Mouse (Mus musculus) liver, embryonic 15.5 days (tissue): ENCODE measurements around the gene Gng2. TPM values are rescaled to one million over a fixed set of nuclear protein-coding genes. Genes with fewer than 3 reads are reported as not detected.

ENCODE experiments used
- ATAC-seq: fragments of 200-750 bp; cut with Nextera tagmentation; 2 replicates; pipeline ENCODE4 v1.8.0; 2017; ENCODE audit warnings: moderate number of reproducible peaks, mild to moderate bottlenecking, moderate library complexity; ENCODE audit not compliant: insufficient read depth
- H3K27ac ChIP-seq: fragments of 300-500 bp; sonication (generic); replicated peaks from 2 replicates; pipeline ENCODE4 v1.5.1; 2015; ENCODE audit warnings: mild to moderate bottlenecking, inconsistent platforms
- H3K27me3 ChIP-seq: fragments of 300-500 bp; sonication (generic); 2 replicates; pipeline ENCODE4 v1.6.1; 2015; ENCODE audit warnings: mild to moderate bottlenecking, inconsistent platforms
- H3K36me3 ChIP-seq: fragments of 300-500 bp; sonication (generic); replicated peaks from 2 replicates; pipeline ENCODE4 v1.6.1; 2015; ENCODE audit warnings: moderate library complexity, mild to moderate bottlenecking, inconsistent platforms
- H3K4me1 ChIP-seq: fragments of 300-500 bp; sonication (generic); replicated peaks from 2 replicates; pipeline ENCODE4 v1.6.1; 2015; ENCODE audit warnings: inconsistent platforms
- H3K4me2 ChIP-seq: fragments of 300-500 bp; sonication (generic); 2 replicates; pipeline ENCODE4 v1.6.1; 2015; ENCODE audit warnings: moderate library complexity, mild to moderate bottlenecking, inconsistent platforms
- H3K4me3 ChIP-seq: fragments of 300-500 bp; sonication (generic); replicated peaks from 2 replicates; pipeline ENCODE4 v1.5.1; 2015; ENCODE audit warnings: mild to moderate bottlenecking, inconsistent platforms
- H3K9ac ChIP-seq: fragments of 300-500 bp; sonication (generic); 2 replicates; pipeline ENCODE4 v1.6.1; 2015; ENCODE audit warnings: moderate library complexity, mild to moderate bottlenecking, inconsistent platforms
- H3K9me3 ChIP-seq: fragments of 300-500 bp; sonication (generic); replicated peaks from 2 replicates; pipeline ENCODE4 v1.6.1; 2016; ENCODE audit warnings: inconsistent platforms
- WGBS: fragments of 180-500 bp; shearing (Covaris S2); methylation state at CpG from one replicate; pipeline ENCODE4 v1.1.7; 2015; ENCODE audit warnings: mixed read lengths; ENCODE audit not compliant: insufficient replicate concordance; 5-methylcytosine and 5-hydroxymethylcytosine counted together
- polyA plus RNA-seq: library from polyadenylated mRNA; unstranded; fragments of >200 nt; fragmentation: Nextera tagmentation; extraction: Ambion mirVana; gene quantifications from 2 replicates; pipeline ENCODE4 v1.2.1, GENCODE M21; 2015

Gng2 gene
- 8.1 and 9.8 TPM in 2 replicates for polyA plus RNA-seq

DNA sequence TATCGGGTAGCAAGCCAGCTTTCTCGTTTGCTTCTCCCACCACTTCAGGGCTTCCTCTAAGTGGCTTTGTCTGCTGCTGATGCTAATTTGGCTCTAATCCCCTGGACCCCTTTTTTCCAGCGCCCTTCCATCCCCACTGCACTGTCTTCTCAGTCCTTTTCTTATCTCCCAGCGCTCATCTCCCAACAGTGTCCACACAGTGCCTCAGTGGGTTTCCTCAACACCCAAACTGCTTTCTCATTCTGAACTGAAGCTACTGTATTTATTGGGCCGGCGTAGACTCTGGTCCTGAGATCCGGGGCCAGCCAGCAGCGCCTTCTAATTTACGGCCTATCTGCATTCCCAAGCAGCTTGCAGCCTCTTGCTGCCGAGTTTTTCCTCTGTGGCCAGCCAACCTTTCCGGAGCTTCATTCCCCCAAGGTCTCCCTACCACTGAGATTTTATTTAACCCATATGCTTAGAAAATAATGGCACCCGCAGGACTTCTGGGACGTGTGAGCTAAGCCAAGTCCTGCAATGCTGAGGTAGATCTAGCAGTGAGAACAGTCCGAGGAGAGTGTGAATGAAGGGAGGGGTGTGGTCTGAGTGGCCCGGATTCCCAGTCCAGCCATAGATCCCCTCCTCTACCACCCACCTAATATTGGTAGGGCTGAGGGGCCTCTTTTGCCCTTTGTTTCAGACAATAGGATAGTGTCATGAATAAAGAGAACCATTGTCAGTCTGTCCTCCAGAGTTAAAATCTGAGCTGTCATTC, at the start of gene Gng2:
Gene Gng2 (minus strand): TSS at position 357 of the 754 bp plus-strand sequence.
- peaks cover 32% of the 10 kb centered on the region for H3K27me3 ChIP-seq
- H3K9me3 ChIP-seq = no peaks in the 10 kb centered on the region
- peak within 1 kb of the TSS; percentile 56 for H3K4me2 ChIP-seq
- ATAC-seq = no peak
- no peaks in the 10 kb centered on the region for H3K36me3 ChIP-seq
- peak within 1 kb of the TSS; percentile 33; the same call in 1 of the 2 replicates for H3K27ac ChIP-seq
- H3K4me3 ChIP-seq = peak within 1 kb of the TSS; percentile 35
- H3K4me1 ChIP-seq = peaks cover 16% of the 10 kb centered on the region
- H3K9ac ChIP-seq = no peak within 1 kb of the TSS
- WGBS = 15% methylated on average over 15 of the region's 15 CpGs

- 12% methylated on average over 6 of the region's 6 CpGs for WGBS
- no peaks in the 10 kb centered on the region for H3K27me3 ChIP-seq
- H3K9me3 ChIP-seq = no peaks in the 10 kb centered on the region
- peak overlapping the region; percentile 48 for H3K4me2 ChIP-seq
- H3K27ac ChIP-seq = 0 out of 2 replicates have a peak overlapping the region, but pooled peaks have one; percentile 45
- H3K9ac ChIP-seq = no peak overlapping the region
- ATAC-seq = peak; percentile 60
- H3K4me3 ChIP-seq = 0 out of 2 replicates have a peak overlapping the region, but pooled peaks have one; percentile 15
- H3K36me3 ChIP-seq = no peaks in the 10 kb centered on the region
- peaks cover 7% of the 10 kb centered on the region for H3K4me1 ChIP-seq
These were observed 47.7 kb upstream of the Gng2 start for GRCm38 (mm10) chr14:20024888-20025719.

- WGBS = 76% methylated on average over 2 of the region's 2 CpGs
- no peak overlapping the region for H3K27ac ChIP-seq
- ATAC-seq = no peak
These were observed 46.5 kb upstream of the Gng2 start for GRCm38 (mm10) chr14:20023939-20024338.

GRCm38 (mm10) chr14:20019486-20019885, 42.1 kb upstream of the Gng2 start:
- Histone ChIP-seq H3K36me3 (no peaks in the 10 kb centered on the region), H3K4me3 (no peak overlapping the region), H3K27me3 (no peaks in the 10 kb centered on the region), H3K4me1 (no peaks in the 10 kb centered on the region), H3K9me3 (no peaks in the 10 kb centered on the region), H3K27ac (no peak overlapping the region), H3K4me2 (no peak overlapping the region), H3K9ac (no peak overlapping the region)
- 39% methylated on average over 3 of the region's 3 CpGs for WGBS
- no peak for ATAC-seq

More at GRCm38 (mm10) chr14:20023939-20024338, 46.5 kb upstream of the Gng2 start:
- Histone ChIP-seq H3K9me3 (no peaks in the 10 kb centered on the region), H3K27me3 (no peaks in the 10 kb centered on the region), H3K4me1 (peaks cover 7% of the 10 kb centered on the region), H3K4me2 (no peak overlapping the region), H3K9ac (no peak overlapping the region), H3K4me3 (no peak overlapping the region), H3K36me3 (no peaks in the 10 kb centered on the region)

DNA sequence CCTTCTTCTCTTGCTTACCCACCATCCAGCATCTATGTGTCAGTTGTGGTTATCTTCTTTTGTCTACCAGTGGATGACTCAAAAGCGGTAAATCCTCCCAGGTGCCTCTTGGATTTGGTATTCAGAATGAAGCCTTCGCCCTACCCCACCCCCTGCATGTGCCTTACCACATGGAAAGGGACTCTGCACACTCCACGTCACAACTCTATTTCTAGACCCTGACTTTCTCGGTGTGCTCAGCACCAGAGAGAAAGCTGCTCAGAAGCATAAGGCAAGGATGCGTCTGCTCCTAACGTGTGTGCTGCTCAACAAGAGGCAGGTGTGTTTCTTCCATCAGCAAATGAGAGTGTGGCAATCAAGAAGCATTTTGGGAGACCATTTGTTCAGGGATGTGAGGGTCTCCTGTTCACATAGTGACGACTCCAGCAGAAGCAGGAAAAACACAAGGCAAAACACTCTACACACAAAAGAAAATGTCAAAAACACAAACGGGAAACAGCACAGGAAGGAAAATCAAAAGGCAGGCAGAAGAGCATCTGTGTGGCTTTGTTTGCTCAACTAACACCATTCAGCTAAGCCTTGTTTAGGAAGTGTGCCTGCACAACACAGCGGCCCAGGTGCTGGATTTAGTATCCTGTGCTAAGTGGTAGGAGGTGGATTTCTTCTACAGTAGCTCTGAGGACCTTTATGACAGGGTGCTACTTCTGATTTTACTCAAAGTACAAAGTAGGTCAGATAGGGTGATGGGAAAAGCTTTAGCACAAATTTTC, 35.3 kb upstream of the Gng2 start:
- no peaks in the 10 kb centered on the region for H3K4me1 ChIP-seq
- H3K36me3 ChIP-seq = no peaks in the 10 kb centered on the region
- H3K4me3 ChIP-seq = no peak overlapping the region
- H3K4me2 ChIP-seq = no peak overlapping the region
- H3K9me3 ChIP-seq = no peaks in the 10 kb centered on the region
- H3K27me3 ChIP-seq = no peaks in the 10 kb centered on the region
- H3K27ac ChIP-seq = no peak overlapping the region
- no peak overlapping the region for H3K9ac ChIP-seq
- 45% methylated on average over 9 of the region's 9 CpGs for whole genome bisulfite sequencing
- ATAC-seq = no peak

- Histone ChIP-seq H3K4me2 (no peak overlapping the region), H3K27ac (no peak overlapping the region), H3K9ac (no peak overlapping the region), H3K36me3 (no peaks in the 10 kb centered on the region), H3K4me3 (no peak overlapping the region), H3K27me3 (no peaks in the 10 kb centered on the region), H3K4me1 (no peaks in the 10 kb centered on the region), H3K9me3 (no peaks in the 10 kb centered on the region)
- WGBS = 49% methylated on average over 3 of the region's 3 CpGs
- ATAC-seq = no peak
These were observed 30.0 kb upstream of the Gng2 start for GRCm38 (mm10) chr14:20007446-20007845.

DNA sequence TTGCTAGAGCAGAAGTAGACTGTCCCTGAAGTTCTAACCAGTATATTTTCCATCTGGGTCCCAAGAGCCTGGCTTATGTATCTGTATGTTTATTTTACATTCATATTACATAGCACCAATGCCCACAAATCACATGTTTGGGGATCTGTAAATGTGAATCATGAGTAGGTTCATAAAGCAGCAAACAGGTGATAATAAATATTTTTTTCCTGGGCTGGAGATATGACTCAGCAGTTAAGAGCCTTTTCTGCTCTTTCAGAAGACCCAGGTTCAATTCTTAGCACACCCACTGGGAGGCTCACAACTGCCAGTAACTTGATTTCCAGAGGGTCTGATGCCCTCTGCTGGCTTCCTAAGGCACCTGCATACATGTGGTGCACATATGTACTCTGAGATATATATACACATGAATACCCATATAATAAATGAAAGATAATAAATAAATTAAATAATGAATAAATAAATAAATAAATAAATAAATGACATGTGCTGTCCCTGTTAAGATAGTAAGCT, 27.4 kb upstream of the Gng2 start:
- no peaks in the 10 kb centered on the region for H3K4me1 ChIP-seq
- no peak for ATAC-seq

DNA sequence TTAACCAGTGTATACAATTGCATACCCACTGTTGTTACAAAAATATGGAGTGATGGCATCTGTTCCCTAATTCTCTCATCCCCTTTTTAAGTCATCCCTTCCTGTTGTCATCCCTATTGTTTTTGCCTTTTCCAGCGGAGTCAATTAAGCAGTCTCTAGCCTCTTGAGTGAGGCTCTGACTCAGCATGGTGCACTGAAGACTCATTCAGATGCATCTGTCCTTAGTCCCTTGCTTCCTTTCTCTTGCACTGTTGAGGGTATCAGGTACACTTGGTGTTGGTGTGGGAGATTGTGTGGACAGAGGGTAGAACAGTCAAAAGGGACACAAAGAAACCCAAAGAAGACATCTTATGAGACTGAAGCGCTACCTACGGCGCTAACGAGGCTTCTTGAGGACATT, 19.4 kb upstream of the Gng2 start:
- no peak overlapping the region for H3K4me3 ChIP-seq
- H3K9me3 ChIP-seq = no peaks in the 10 kb centered on the region
- no peak overlapping the region for H3K27ac ChIP-seq
- no peaks in the 10 kb centered on the region for H3K4me1 ChIP-seq
- H3K27me3 ChIP-seq = no peaks in the 10 kb centered on the region
- ATAC-seq = no peak
- H3K4me2 ChIP-seq = no peak overlapping the region
- 75% methylated on average over 5 of the region's 5 CpGs for WGBS
- H3K9ac ChIP-seq = no peak overlapping the region
- H3K36me3 ChIP-seq = no peaks in the 10 kb centered on the region

More for the DNA sequence above, 27.4 kb upstream of the Gng2 start:
- H3K36me3 ChIP-seq = no peaks in the 10 kb centered on the region
- no peak overlapping the region for H3K9ac ChIP-seq
- no peak overlapping the region for H3K27ac ChIP-seq
- no peak overlapping the region for H3K4me3 ChIP-seq
- H3K4me2 ChIP-seq = no peak overlapping the region
- H3K27me3 ChIP-seq = no peaks in the 10 kb centered on the region
- H3K9me3 ChIP-seq = no peaks in the 10 kb centered on the region

GRCm38 (mm10) chr14:19995943-19996342, 18.5 kb upstream of the Gng2 start:
- WGBS = 59% methylated on average over 4 of the region's 4 CpGs
- Histone ChIP-seq H3K4me2 (no peak overlapping the region), H3K36me3 (no peaks in the 10 kb centered on the region), H3K9ac (no peak overlapping the region), H3K9me3 (no peaks in the 10 kb centered on the region), H3K27me3 (no peaks in the 10 kb centered on the region), H3K4me1 (no peaks in the 10 kb centered on the region), H3K27ac (no peak overlapping the region), H3K4me3 (no peak overlapping the region)
- no peak for ATAC-seq

- no peaks in the 10 kb centered on the region for H3K4me1 ChIP-seq
- 23% methylated on average over 5 of the region's 5 CpGs for WGBS
These were observed 16.6 kb upstream of the Gng2 start for GRCm38 (mm10) chr14:19994068-19994467.

DNA sequence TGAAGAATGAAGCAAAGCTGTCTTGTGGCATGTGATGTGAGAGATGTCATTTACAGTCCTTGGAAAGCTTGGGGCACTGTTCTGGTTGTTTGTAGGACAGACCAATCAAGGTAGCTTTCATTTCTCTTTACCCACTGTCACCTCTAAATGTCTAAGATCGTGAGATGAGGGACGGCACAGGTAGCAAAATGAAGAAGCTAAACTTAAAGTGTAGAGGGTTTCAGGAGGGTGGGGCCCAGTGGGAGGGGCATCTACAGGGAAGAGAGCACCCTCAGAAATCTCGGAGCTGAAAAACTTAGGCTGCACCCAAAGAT, 16.1 kb upstream of the Gng2 start:
- Histone ChIP-seq H3K4me2 (no peak overlapping the region), H3K36me3 (no peaks in the 10 kb centered on the region), H3K27me3 (no peaks in the 10 kb centered on the region), H3K4me1 (no peaks in the 10 kb centered on the region), H3K27ac (no peak overlapping the region), H3K9ac (no peak overlapping the region), H3K9me3 (no peaks in the 10 kb centered on the region), H3K4me3 (no peak overlapping the region)
- ATAC-seq = no peak
- WGBS = 40% methylated on average over 3 of the region's 3 CpGs

More at GRCm38 (mm10) chr14:19994068-19994467, 16.6 kb upstream of the Gng2 start:
- H3K27ac ChIP-seq = no peak overlapping the region
- H3K27me3 ChIP-seq = no peaks in the 10 kb centered on the region
- ATAC-seq = no peak
- H3K36me3 ChIP-seq = no peaks in the 10 kb centered on the region
- no peak overlapping the region for H3K4me2 ChIP-seq
- no peak overlapping the region for H3K9ac ChIP-seq
- no peak overlapping the region for H3K4me3 ChIP-seq
- H3K9me3 ChIP-seq = no peaks in the 10 kb centered on the region
